Mouse (Mus musculus): Measurements from ENCODE around the gene Ephb1. TPM values are rescaled to one million over a fixed set of nuclear protein-coding genes. Genes with fewer than 3 reads are reported as not detected.

Gene Ephb1
- total RNA-seq, 2 experiments from 2014 or later: 0.48 to 1.0 TPM

- intact Hi-C loops (cut with DNase I): no loop called here
- no peak overlapping the region for H3K4me3 ChIP-seq
- no peak for TF ChIP-seq CTCF (IDR thresholded peaks at IDR 0.05)
- H3K27ac ChIP-seq: no peak overlapping the region
- DNase-seq: no peak
Observed at GRCm38 (mm10) chr9:102079151-102079550, 275.3 kb downstream of the Ephb1 start.

DNA sequence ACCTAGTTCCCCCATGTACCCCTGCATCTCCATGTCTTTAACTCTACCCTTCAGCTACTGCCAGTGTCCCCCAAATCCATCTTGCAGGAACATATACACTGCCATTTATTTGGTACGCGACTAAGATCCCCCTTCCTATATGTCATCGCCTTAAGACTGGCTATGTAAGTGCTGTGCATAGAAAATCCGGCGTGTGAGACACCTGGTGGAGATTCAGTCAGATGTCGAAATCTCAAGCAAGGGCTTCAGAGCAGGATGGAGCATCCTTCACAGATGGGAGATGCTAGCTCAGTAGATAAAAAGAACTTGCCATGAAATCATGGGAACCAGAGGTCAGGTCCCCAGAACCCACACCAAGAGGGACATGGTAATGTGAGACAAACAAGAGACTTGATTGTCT is 276.3 kb downstream of the Ephb1 start:
- Histone ChIP-seq H3K27ac (no peak overlapping the region), H3K4me3 (no peak overlapping the region)
- TF ChIP-seq CTCF (IDR thresholded peaks at IDR 0.05): no peak
- intact Hi-C loops (cut with DNase I): no loop called here
- DNase-seq: no peak

DNA sequence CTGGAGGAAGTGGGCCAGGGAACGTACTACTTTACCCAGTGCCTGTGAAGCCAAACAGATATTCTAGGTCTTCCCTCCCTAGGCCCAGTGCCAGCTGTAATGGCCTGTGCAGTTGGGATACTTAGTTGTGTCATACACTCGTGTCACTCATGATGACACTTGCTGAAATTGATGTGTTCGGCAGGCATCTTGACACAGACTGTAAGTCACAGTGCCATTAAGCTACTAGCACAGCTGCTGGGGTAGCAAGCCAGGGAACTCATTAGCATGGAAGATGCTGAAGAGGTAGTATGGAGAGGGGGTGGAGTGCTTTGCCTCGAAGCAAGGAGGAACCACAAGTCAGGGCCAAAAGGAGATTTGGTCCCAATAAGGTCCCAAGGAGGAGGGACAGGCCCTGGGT is 279.0 kb downstream of the Ephb1 start:
- intact Hi-C loops (cut with DNase I): no loop called here
- Histone ChIP-seq H3K4me3 (no peak overlapping the region), H3K27ac (no peak overlapping the region)
- DNase-seq: no peak
- no peak for TF ChIP-seq CTCF (IDR thresholded peaks at IDR 0.05)

GRCm38 (mm10) chr9:102073404-102073803 is 281.1 kb downstream of the Ephb1 start:
- Histone ChIP-seq H3K27ac (no peak overlapping the region), H3K4me3 (no peak overlapping the region)
- DNase-seq: no peak
- intact Hi-C loops (cut with DNase I): no loop called here
- TF ChIP-seq CTCF (IDR thresholded peaks at IDR 0.05): no peak

GRCm38 (mm10) chr9:102069151-102069882 is 285.2 kb downstream of the Ephb1 start:
- no peak for DNase-seq
- no peak for TF ChIP-seq CTCF (IDR thresholded peaks at IDR 0.05)
- Histone ChIP-seq H3K27ac (no peak overlapping the region), H3K4me3 (no peak overlapping the region)
- intact Hi-C loops (cut with DNase I): no loop called here

- TF ChIP-seq CTCF (IDR thresholded peaks at IDR 0.05): no peak
- no peak for DNase-seq
- Histone ChIP-seq H3K4me3 (no peak overlapping the region), H3K27ac (no peak overlapping the region)
- intact Hi-C loops (cut with DNase I): no loop called here
Observed at GRCm38 (mm10) chr9:102066601-102067000, 287.9 kb downstream of the Ephb1 start.

- no peak overlapping the region for H3K4me3 ChIP-seq
- H3K27ac ChIP-seq: no peak overlapping the region
- TF ChIP-seq CTCF (IDR thresholded peaks at IDR 0.05): no peak
- DNase-seq: no peak
- intact Hi-C loops (cut with DNase I): no loop called here
Observed at GRCm38 (mm10) chr9:102045886-102046285, 308.6 kb downstream of the Ephb1 start.

- TF ChIP-seq CTCF (IDR thresholded peaks at IDR 0.05): no peak
- Histone ChIP-seq H3K4me3 (no peak overlapping the region), H3K27ac (no peak overlapping the region)
- DNase-seq: no peak
- intact Hi-C loops (cut with DNase I): no loop called here
Observed at GRCm38 (mm10) chr9:102045111-102045861, 309.2 kb downstream of the Ephb1 start.

DNA sequence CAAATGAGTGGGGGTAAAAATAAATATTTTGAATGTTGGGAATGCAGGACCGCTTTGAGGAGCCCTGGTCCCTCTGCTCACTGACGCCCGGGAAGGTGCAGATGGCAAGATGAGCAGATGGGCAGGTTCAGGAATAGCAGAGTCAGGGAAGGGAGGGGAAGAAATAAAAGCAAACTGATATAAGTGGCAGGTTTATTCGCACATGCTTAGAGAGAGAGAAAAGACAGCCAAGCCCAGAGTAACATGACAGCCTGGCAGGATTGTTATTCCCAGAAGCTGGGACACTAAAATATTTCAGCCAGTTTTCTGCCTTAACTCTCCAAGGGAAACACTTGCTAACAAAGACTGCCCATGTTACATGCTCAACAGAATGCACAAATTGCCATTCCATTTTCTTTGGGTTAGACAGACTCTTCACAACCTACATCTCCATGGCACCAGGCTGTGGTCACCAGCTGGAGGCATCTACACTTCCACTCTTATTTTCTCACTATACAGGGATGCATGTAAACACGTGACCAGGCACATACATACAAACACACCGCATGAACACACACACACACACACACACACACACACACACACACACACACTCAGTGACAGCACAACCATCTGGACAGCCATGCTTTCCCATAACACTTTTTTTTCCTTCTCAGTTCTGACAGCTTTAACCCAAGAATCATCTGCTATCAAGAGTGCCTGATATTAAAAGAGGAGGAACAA is 315.3 kb downstream of the Ephb1 start:
- no peak for TF ChIP-seq CTCF (IDR thresholded peaks at IDR 0.05)
- intact Hi-C loops (cut with DNase I): loop anchor here (10.0 kb wide), 1 partner anchor 316 kb away; the partner anchor contains the start of gene Ephb1
- no peak for DNase-seq
- Histone ChIP-seq H3K4me3 (no peak overlapping the region), H3K27ac (no peak overlapping the region)

DNA sequence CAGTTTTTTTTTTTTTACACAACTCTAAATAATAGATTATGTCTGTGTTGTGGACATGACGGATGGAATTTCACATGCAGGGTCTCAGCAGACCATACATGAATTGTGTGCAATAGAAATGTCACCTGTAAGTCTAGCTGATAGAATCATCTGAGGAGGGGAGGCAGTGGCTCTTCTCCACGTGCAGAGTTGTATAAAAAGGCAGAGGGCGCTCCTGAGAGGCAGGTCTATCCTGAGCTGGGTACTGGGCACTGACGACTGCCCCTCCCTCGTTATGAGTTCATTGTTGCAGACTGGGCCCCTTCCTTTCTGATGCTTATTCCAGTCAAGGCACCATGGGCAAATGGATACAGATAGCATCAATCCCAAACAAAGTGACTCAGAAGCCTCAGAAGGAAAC is 318.4 kb downstream of the Ephb1 start:
- TF ChIP-seq CTCF (IDR thresholded peaks at IDR 0.05): peak; percentile 25; the same call in 1 of the 2 replicates
- Histone ChIP-seq H3K4me3 (no peak overlapping the region), H3K27ac (no peak overlapping the region)
- intact Hi-C loops (cut with DNase I): loop anchor here (10.0 kb wide), 1 partner anchor 319 kb away; the partner anchor contains the start of gene Ephb1
- no peak for DNase-seq

DNA sequence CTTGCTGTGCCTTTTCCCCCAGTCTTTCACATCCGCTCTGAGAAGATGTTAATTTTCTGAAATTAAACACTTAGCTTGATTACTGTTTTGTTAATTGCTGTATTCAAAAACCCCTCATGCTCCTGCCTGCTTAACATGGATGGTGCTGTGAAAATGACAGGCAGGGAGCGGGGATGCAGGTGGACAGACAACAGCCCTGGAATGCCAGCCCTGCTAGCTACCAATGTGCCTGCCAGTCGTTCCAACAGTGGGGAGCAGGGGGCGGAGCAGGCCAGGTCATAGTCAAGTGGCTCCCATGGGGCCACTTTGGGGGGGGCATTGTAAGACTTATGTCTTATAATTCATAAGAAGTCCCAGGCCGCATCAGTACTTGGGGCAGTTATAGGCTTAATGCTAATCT is 321.3 kb downstream of the Ephb1 start:
- no peak for TF ChIP-seq CTCF (IDR thresholded peaks at IDR 0.05)
- Histone ChIP-seq H3K4me3 (no peak overlapping the region), H3K27ac (no peak overlapping the region)
- intact Hi-C loops (cut with DNase I): loop anchor here (10.0 kb wide), 1 partner anchor 322 kb away; the partner anchor contains the start of gene Ephb1
- no peak for DNase-seq

DNA sequence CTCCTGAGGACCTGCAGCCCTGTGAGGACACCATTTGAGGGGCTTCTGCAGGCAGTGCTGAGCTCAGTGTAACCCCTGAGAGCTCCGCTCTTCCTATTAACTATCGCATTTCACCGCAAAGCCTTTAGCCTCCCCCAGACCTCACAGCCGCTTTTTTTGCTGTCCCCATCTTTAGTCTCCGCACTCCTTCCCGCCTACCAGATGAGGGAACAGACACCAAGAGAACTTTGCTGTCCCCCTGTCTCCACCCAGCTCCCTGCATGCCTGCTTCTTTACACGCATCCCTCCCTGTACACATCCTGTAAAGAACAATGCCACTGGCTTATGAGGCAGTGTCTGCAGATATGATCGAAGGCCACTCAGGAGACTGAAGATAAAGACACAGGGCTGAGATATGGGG is 322.1 kb downstream of the Ephb1 start:
- no peak for DNase-seq
- Histone ChIP-seq H3K4me3 (no peak overlapping the region), H3K27ac (no peak overlapping the region)
- intact Hi-C loops (cut with DNase I): loop anchor here (10.0 kb wide), 1 partner anchor 322 kb away; the partner anchor contains the start of gene Ephb1
- no peak for TF ChIP-seq CTCF (IDR thresholded peaks at IDR 0.05)

DNA sequence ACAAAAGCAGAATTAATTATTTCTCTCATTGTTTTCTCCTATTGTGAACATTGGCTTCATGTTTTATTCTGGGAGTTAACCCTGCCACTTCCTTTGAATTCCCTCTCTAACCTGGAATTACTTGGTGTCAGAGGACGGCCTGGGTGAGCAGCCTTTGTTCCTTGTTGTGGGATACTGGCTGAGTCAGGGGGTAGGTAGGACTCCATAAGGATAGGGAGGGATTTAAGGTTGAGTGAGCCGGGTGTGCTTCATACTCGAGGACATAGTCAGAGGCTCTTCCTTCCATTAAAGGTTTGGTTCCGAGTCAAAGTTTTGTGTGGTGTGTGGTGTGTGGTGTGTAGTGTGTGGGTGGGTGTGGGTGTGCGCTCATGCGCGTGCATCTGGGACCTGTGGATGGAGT is 324.8 kb downstream of the Ephb1 start:
- no peak for DNase-seq
- no peak overlapping the region for H3K4me3 ChIP-seq
- no peak for TF ChIP-seq CTCF (IDR thresholded peaks at IDR 0.05)
- intact Hi-C loops (cut with DNase I): loop anchor here (10.0 kb wide), 1 partner anchor 325 kb away; the partner anchor contains the start of gene Ephb1
- H3K27ac ChIP-seq: no peak overlapping the region

Measured in gastrocnemius, adult 2 months (tissue).